Mouse (Mus musculus) MEL-GATA-1-ER (cell line): Measurements from ENCODE around the gene Trappc1.

Experiments
- DNase-seq: peaks from one replicate; pipeline ENCODE4 v3.0.0-alpha.2; 2012; ENCODE audit warnings: low read depth; ENCODE audit errors: extremely low read depth

The Trappc1 gene

GRCm38 (mm10) chr11:69328517-69328916 is 4.7 kb downstream of the Trappc1 start:
- no peak for DNase-seq

- no peak for DNase-seq
Measured at GRCm38 (mm10) chr11:69331152-69331551, 7.4 kb downstream of the Trappc1 start.

GRCm38 (mm10) chr11:69331929-69332405 is 8.2 kb downstream of the Trappc1 start:
- no peak for DNase-seq

GRCm38 (mm10) chr11:69332713-69333253 is 9.0 kb downstream of the Trappc1 start:
- no peak for DNase-seq

- DNase-seq, result no peak
Measured at GRCm38 (mm10) chr11:69333922-69334321, 10.1 kb downstream of the Trappc1 start.

- no peak for DNase-seq
Measured at GRCm38 (mm10) chr11:69334796-69335195, 11.0 kb downstream of the Trappc1 start.

- no peak for DNase-seq
Measured at GRCm38 (mm10) chr11:69340161-69341131, 16.7 kb downstream of the Trappc1 start, which contains the start of gene Rnf227. Gene Rnf227 (plus strand): TSS chr11:69340461.

GRCm38 (mm10) chr11:69346441-69346840 is 22.7 kb downstream of the Trappc1 start:
- DNase-seq, result no peak

- DNase-seq, result no peak
Measured at GRCm38 (mm10) chr11:69356544-69356943, 32.8 kb downstream of the Trappc1 start.

GRCm38 (mm10) chr11:69357690-69358089 is 33.9 kb downstream of the Trappc1 start:
- no peak for DNase-seq

GRCm38 (mm10) chr11:69362021-69362420 is 38.2 kb downstream of the Trappc1 start:
- DNase-seq, result no peak

- DNase-seq, result no peak
Measured at GRCm38 (mm10) chr11:69362479-69362878, 38.7 kb downstream of the Trappc1 start.

- DNase-seq, result no peak
Measured at GRCm38 (mm10) chr11:69364376-69364775, 40.6 kb downstream of the Trappc1 start.

GRCm38 (mm10) chr11:69364910-69365309 is 41.1 kb downstream of the Trappc1 start:
- no peak for DNase-seq

- no peak for DNase-seq
Measured at GRCm38 (mm10) chr11:69365722-69366121, 41.9 kb downstream of the Trappc1 start.

- DNase-seq, result peak; percentile 89
Measured at GRCm38 (mm10) chr11:69366157-69366854, 42.5 kb downstream of the Trappc1 start.

GRCm38 (mm10) chr11:69366855-69367615 is 43.3 kb downstream of the Trappc1 start:
- peak; percentile 18 for DNase-seq

- no peak for DNase-seq
Measured at GRCm38 (mm10) chr11:69367616-69368355, 44.0 kb downstream of the Trappc1 start.

- no peak for DNase-seq
Measured at GRCm38 (mm10) chr11:69368356-69369214, 44.8 kb downstream of the Trappc1 start.
